Mouse (Mus musculus) erythroblast, embryonic 14.5 days (primary cell): ENCODE data around the gene Stard7. TPM values are rescaled to one million over a fixed set of nuclear protein-coding genes. Genes with fewer than 3 reads are reported as not detected.

ENCODE experiments used
- H3K27me3 ChIP-seq: 2 replicates; pipeline ENCODE4 v1.6.1; 2012; ENCODE audit warnings: inconsistent platforms; ENCODE audit not compliant: control insufficient read depth
- H3K36me3 ChIP-seq: 2 replicates; pipeline ENCODE4 v1.6.1; 2012; ENCODE audit warnings: mild to moderate bottlenecking, inconsistent platforms; ENCODE audit not compliant: control insufficient read depth
- H3K4me1 ChIP-seq: 2 replicates; pipeline ENCODE4 v1.6.1; 2012; ENCODE audit warnings: inconsistent platforms; ENCODE audit not compliant: control insufficient read depth
- H3K4me3 ChIP-seq: replicated peaks from 2 replicates; pipeline ENCODE3; 2012; ENCODE audit warnings: moderate library complexity, mild to moderate bottlenecking, inconsistent platforms
- H3K9me3 ChIP-seq: 2 replicates; pipeline ENCODE4 v1.6.1; 2012; ENCODE audit warnings: low read length, inconsistent platforms, mixed read lengths; ENCODE audit not compliant: control insufficient read depth
- GATA1 ChIP-seq: IDR thresholded peaks from 2 replicates; pipeline ENCODE4 v1.6.1; 2012; ENCODE audit warnings: low read length, inconsistent platforms, mixed read lengths
- TAL1 ChIP-seq: IDR thresholded peaks from 3 replicates; pipeline ENCODE4 v1.6.1; 2012; ENCODE audit warnings: low read length, inconsistent platforms, mixed read lengths
- polyA plus RNA-seq: library from polyadenylated mRNA; stranded (reverse); fragments of >175 nt; gene quantifications from 2 replicates; pipeline ENCODE4 v1.2.3, GENCODE M21; 2012

Gene Stard7
- polyA plus RNA-seq, 1 experiment: 1.5 TPM

DNA sequence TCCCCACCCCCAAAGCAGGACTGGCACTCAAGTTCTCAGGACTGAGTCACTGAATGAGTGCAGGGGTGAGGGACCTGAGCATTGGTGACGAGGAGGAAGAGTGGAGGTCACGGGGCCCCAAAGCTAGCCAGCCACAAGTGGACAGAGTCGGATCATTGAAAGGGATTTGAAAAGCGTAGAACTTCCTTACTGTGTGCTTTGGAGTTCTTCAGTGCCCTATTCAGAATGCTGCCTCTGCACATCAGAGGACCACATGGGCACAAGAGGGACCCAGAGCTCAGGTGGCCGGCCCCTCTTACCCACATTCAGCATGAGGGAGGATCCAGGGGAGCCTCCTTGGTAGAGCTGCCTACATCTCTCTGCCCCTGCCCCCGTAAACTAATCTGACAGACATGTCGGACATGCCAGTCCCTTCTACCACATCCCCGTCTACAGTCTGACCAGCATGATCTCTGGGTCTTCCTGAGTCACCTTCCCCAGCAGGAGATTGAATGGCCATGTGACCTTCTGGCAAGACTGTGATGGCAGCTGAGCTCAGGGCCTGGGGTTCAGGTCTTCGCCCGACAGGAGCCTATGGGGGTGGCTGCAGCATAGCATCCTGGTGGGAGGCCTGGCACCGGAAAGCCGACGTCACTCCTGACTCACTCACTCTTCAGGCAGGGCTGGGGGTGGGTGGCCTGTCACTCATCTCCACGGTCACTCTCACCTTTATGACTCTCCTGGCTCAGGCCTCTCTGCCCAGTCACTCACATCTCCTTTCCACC, 63.0 kb downstream of the Stard7 start:
- Histone ChIP-seq H3K36me3 (no peaks in the 10 kb centered on the region), H3K27me3 (peaks cover 41% of the 10 kb centered on the region), H3K4me1 (peaks cover 26% of the 10 kb centered on the region), H3K4me3 (no peak overlapping the region), H3K9me3 (no peaks in the 10 kb centered on the region)
- TF ChIP-seq GATA1 (no peak), TAL1 (no peak)

DNA sequence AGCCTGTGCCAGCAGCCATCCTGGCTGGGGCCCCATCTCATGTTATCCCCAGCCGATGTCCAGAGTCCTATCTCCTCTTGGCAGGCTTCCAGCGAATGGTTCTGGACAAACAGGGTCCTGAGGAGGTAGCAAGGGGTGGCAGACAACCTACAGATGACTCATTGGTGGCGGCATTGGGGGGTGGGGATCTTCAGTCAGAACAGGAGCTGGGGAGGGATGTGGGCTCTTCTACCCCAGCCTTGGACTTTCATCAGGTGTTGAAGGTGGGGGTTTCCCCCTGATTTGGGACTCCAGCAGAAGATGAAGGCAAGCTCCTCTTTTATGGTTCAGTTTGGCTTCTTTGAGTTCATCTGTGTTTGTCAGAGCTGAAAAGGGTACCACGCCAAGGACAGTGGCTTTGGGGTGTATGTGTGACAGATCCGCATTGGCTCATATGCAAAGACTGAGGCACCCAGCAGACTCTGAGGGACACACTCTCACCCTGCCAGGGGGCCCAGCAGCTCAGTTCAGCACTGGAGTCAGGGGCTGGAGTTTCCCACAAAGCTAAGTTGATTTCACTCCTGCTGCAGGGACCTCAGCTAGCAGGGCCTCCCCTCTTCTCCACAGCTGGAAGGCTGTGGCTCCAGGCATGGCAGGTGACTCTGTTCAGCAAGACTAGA, 64.1 kb downstream of the Stard7 start:
- H3K27me3 ChIP-seq: peaks cover 38% of the 10 kb centered on the region
- TF ChIP-seq TAL1 (no peak), GATA1 (no peak)
- no peaks in the 10 kb centered on the region for H3K36me3 ChIP-seq
- H3K4me3 ChIP-seq: no peak overlapping the region
- H3K9me3 ChIP-seq: no peaks in the 10 kb centered on the region
- H3K4me1 ChIP-seq: peaks cover 20% of the 10 kb centered on the region

DNA sequence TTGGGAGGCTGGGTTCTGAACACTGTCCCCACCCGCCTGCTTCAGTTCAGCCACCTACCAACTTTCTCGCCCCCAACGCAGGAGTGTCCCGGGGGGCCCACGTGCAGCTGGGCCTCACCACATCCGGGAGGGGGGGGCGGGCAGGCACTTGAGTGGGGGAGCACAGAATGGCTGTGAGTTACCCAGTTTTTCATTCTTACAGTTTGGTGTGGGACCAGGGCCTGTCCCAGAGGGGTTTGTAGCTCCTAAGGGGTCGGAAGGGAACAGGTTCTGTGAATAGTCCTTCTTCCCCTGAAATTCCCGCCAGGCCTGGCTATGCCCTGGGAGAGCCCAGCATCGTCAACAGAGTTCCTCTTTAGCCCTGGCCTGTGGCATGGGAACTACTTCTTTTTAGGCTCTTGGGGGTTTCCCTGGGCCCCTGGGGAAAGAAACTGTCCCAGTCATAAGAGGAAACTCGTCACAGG, 65.1 kb downstream of the Stard7 start:
- Histone ChIP-seq H3K4me1 (peaks cover 20% of the 10 kb centered on the region), H3K4me3 (no peak overlapping the region), H3K27me3 (peaks cover 38% of the 10 kb centered on the region), H3K9me3 (no peaks in the 10 kb centered on the region), H3K36me3 (no peaks in the 10 kb centered on the region)
- no peak for TF ChIP-seq GATA1
- TF ChIP-seq TAL1: no peak

DNA sequence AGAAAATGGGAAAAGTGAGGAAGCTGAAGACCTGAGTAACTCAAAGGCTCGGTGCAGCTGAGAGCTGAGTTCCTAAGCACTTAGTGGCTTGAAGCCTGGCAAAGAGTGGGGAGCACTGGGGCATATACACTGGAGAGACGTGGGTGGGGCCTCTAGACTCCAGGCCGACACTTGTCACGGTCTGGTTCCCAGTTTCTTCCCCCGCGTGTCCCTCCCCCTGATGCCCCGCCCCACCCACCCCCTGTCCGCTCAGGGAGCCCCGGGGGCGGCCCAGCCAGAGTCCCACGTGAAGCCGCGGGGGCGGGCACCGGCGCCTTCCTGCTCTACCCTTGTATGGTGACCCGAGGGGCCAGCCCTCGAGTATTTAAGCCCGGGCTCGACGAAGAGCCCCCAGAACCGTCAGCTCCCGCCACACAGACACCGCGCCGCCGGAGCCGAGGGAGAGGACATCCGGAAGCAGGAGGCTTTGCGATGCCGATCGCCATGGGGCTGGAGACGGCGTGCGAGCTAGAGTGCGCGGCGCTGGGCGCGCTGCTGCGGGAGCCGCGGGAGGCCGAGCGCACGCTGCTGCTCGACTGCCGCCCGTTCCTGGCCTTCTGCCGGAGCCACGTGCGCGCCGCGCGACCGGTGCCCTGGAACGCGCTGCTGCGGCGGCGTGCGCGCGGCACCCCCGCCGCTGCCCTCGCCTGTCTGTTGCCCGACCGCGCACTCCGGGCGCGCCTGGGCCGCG, 65.9 kb downstream of the Stard7 start, which contains the start of gene Dusp2:
Gene Dusp2, plus strand, starts transcription at position 393 of the 730 bp plus-strand sequence.
- H3K27me3 ChIP-seq: peaks cover 38% of the 10 kb centered on the region

DNA sequence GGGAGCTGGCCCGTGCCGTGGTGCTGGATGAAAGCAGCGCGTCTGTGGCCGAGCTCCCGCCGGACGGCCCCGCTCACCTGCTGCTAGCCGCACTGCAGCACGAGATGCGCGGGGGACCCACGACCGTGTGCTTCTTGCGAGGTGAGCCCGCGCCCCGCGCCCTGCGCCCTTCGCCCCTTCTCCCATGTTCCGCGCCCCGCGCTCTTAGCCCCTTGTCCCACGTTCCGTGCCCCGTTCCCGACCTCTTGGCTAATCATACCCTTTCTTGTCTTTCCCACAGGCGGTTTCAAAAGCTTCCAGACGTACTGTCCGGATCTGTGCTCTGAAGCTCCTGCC, 66.4 kb downstream of the Stard7 start:
- Histone ChIP-seq H3K27me3 (peaks cover 38% of the 10 kb centered on the region), H3K9me3 (no peaks in the 10 kb centered on the region), H3K4me1 (peaks cover 20% of the 10 kb centered on the region), H3K4me3 (peak overlapping the region; percentile 58), H3K36me3 (no peaks in the 10 kb centered on the region)
- TF ChIP-seq TAL1: no peak
- TF ChIP-seq GATA1: no peak

More for the DNA sequence above, 65.9 kb downstream of the Stard7 start, which contains the start of gene Dusp2:
- Histone ChIP-seq H3K36me3 (no peaks in the 10 kb centered on the region), H3K4me3 (peak within 1 kb of the TSS; percentile 58), H3K4me1 (peaks cover 20% of the 10 kb centered on the region), H3K9me3 (no peaks in the 10 kb centered on the region)
- TF ChIP-seq TAL1: no peak
- no peak for TF ChIP-seq GATA1

DNA sequence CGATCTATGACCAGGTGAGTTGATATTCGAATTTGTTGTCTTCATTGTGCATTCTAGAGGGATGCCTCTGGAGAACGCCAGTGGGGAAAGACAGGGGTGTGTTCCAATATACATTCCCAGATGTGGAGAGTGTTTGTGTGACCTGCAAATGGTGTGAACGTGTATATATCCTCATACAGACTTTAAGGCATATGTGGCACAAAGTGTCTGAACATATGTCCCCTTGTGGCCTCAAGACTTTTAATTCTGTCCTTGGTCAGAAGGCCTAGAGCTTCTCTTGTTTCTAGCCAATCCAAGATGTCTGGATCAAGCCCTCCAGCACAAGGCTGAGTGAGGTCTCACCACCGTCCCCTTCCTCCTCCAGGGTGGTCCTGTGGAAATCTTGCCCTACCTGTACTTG, 66.9 kb downstream of the Stard7 start:
- H3K4me1 ChIP-seq: peaks cover 20% of the 10 kb centered on the region
- H3K9me3 ChIP-seq: no peaks in the 10 kb centered on the region
- no peaks in the 10 kb centered on the region for H3K36me3 ChIP-seq
- TF ChIP-seq GATA1 (no peak), TAL1 (no peak)
- peak overlapping the region; percentile 58 for H3K4me3 ChIP-seq
- H3K27me3 ChIP-seq: peaks cover 38% of the 10 kb centered on the region

DNA sequence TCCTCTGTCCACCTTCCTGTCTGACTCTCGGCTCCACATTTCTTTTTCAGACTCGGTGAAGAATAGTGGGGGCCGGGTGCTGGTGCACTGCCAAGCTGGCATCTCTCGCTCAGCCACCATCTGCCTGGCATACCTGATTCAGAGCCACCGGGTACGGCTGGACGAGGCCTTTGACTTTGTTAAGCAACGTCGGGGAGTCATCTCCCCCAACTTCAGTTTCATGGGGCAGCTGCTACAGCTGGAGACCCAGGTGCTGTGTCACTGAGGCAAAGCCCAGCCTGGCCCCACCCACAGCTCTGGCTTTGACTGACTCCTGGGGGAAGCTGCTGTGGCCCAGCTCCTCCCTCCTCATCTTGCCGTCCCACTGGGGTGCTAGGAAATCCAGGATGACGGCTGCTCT, 67.5 kb downstream of the Stard7 start:
- TF ChIP-seq TAL1: no peak
- no peak for TF ChIP-seq GATA1
- Histone ChIP-seq H3K4me1 (peaks cover 20% of the 10 kb centered on the region), H3K4me3 (no peak overlapping the region), H3K9me3 (no peaks in the 10 kb centered on the region), H3K27me3 (peaks cover 38% of the 10 kb centered on the region), H3K36me3 (no peaks in the 10 kb centered on the region)

DNA sequence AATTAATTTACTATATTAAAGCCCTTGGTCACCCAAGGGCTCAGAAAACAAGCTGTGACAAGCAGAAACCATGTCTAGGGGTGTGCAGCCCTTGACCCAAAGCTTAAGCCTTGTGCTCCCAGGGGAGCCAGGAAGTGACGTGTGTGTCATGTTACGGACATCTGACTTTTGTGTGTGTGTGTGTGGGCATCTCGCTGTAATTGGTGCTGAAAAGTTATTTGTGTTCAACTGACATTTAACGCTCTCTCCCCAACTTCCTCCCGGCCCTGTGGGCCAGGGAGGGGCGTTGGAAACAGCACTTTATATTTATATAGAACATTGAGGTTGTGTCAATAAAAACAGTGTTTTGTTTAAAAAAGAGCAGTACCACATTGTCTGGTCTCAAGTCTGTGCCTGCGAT, 68.0 kb downstream of the Stard7 start:
- no peaks in the 10 kb centered on the region for H3K9me3 ChIP-seq
- no peaks in the 10 kb centered on the region for H3K36me3 ChIP-seq
- peaks cover 38% of the 10 kb centered on the region for H3K27me3 ChIP-seq
- peaks cover 20% of the 10 kb centered on the region for H3K4me1 ChIP-seq
- no peak overlapping the region for H3K4me3 ChIP-seq
- no peak for TF ChIP-seq TAL1
- no peak for TF ChIP-seq GATA1

DNA sequence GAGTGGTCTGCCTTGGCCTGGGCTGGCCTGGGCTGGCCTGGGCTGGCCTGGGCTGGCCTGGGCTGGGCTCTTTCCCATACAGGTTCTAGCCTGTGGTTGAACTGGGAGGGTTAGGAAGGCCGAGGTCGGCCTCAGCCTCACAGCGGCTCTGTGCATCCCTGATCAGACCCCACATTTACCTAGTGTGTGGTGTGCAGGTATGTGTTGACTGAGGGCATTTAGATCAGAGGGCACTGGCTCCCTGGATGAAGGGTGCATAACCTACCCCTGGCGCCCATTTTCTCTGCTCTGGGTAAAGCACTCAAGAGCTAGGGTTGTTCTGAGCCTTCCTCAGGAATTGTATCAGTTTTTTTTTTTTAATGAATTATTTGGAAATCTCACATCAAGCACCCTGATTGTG, 68.4 kb downstream of the Stard7 start, which contains the start of gene Astl:
Gene Astl, plus strand, starts transcription at position 224 of the 400 bp plus-strand sequence.
- no peak within 1 kb of the TSS for H3K4me3 ChIP-seq

More for the DNA sequence above, 68.4 kb downstream of the Stard7 start, which contains the start of gene Astl:
- Histone ChIP-seq H3K27me3 (peaks cover 38% of the 10 kb centered on the region), H3K4me1 (peaks cover 18% of the 10 kb centered on the region), H3K36me3 (no peaks in the 10 kb centered on the region), H3K9me3 (no peaks in the 10 kb centered on the region)
- TF ChIP-seq TAL1: no peak
- no peak for TF ChIP-seq GATA1
